Mouse (Mus musculus) midbrain, embryonic 15.5 days (tissue): ENCODE measurements around the gene Gabbr1. TPM values are rescaled to one million over a fixed set of nuclear protein-coding genes. Genes with fewer than 3 reads are reported as not detected.
A peak's percentile ranks its signal among the peaks of the same experiment; 100 is the strongest.

Experiments used
- ATAC-seq: fragments of 200-750 bp; cut with Nextera tagmentation; replicated peaks from 2 replicates; pipeline ENCODE4 v1.8.0; 2017; ENCODE audit warnings: moderate TSS enrichment
- H3K27ac ChIP-seq: fragments of 300-500 bp; sonication (generic); 2 replicates; pipeline ENCODE4 v1.5.1; 2015; ENCODE audit warnings: mild to moderate bottlenecking, inconsistent platforms
- H3K27me3 ChIP-seq: fragments of 300-500 bp; sonication (generic); replicated peaks from 2 replicates; pipeline ENCODE4 v1.6.1; 2015; ENCODE audit warnings: inconsistent platforms
- H3K36me3 ChIP-seq: fragments of 300-500 bp; sonication (generic); replicated peaks from 2 replicates; pipeline ENCODE4 v1.6.1; 2015; ENCODE audit warnings: inconsistent platforms
- H3K4me1 ChIP-seq: fragments of 300-500 bp; sonication (generic); 2 replicates; pipeline ENCODE4 v1.6.1; 2015; ENCODE audit warnings: inconsistent platforms
- H3K4me2 ChIP-seq: fragments of 300-500 bp; sonication (generic); 2 replicates; pipeline ENCODE4 v1.6.1; 2015; ENCODE audit warnings: inconsistent platforms, mild to moderate bottlenecking, moderate library complexity
- H3K4me3 ChIP-seq: fragments of 300-500 bp; sonication (generic); 2 replicates; pipeline ENCODE4 v1.5.1; 2015; ENCODE audit warnings: mild to moderate bottlenecking, inconsistent platforms
- H3K9ac ChIP-seq: fragments of 300-500 bp; sonication (generic); 2 replicates; pipeline ENCODE4 v1.6.1; 2015; ENCODE audit warnings: mild to moderate bottlenecking, inconsistent platforms
- H3K9me3 ChIP-seq: fragments of 300-500 bp; sonication (generic); 2 replicates; pipeline ENCODE4 v1.6.1; 2016; ENCODE audit warnings: inconsistent platforms
- WGBS: fragments of 180-500 bp; shearing (Covaris S2); methylation state at CpG from one replicate; pipeline ENCODE4 v1.1.7; 2015; ENCODE audit warnings: mixed read lengths; 5-methylcytosine and 5-hydroxymethylcytosine counted together
- polyA plus RNA-seq: library from polyadenylated mRNA; unstranded; fragments of >200 nt; fragmentation: Nextera tagmentation; extraction: Ambion mirVana; gene quantifications from 2 replicates; pipeline ENCODE4 v1.2.1, GENCODE M21; 2015

Gene Gabbr1
- polyA plus RNA-seq, 1 experiment from 2014 or later, result 86.4 TPM

GRCm38 (mm10) chr17:37047332-37047976, 1.7 kb downstream of the Gabbr1 start:
- no peak for ATAC-seq
- peak overlapping the region; percentile 77 for H3K4me2 ChIP-seq
- 15% methylated on average over 19 of the region's 19 CpGs for WGBS
- H3K27me3 ChIP-seq, result no peaks in the 10 kb centered on the region
- peak overlapping the region; percentile 94 for H3K9ac ChIP-seq
- no peaks in the 10 kb centered on the region for H3K9me3 ChIP-seq
- peak overlapping the region; percentile 98 for H3K27ac ChIP-seq
- H3K36me3 ChIP-seq, result no peaks in the 10 kb centered on the region
- peak overlapping the region; percentile 93 for H3K4me3 ChIP-seq
- H3K4me1 ChIP-seq, result peaks cover 52% of the 10 kb centered on the region

DNA sequence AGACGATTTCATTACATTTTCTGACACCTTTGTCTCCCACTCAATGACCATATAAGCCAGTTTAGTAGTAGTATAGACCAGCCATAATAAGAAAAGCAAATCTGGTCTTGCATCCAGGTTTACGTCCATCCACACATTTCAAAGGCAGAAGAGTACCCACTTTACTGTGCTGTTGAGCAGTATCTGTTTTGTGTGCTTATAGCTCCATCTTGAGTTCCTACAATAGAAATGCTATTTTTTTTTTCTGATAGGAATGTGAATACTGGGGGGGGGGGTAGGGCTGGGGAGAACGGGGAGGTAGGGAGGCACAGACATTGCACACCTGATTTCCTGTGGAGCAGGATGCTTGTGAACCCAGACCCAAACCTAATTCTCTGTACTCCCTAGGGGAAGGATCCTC, 2.2 kb downstream of the Gabbr1 start:
- Histone ChIP-seq H3K4me2 (peak overlapping the region; percentile 77), H3K4me3 (peak overlapping the region; percentile 93), H3K4me1 (peaks cover 58% of the 10 kb centered on the region), H3K27ac (peak overlapping the region; percentile 98; the same call in 1 of the 2 replicates), H3K9ac (peak overlapping the region; percentile 94), H3K9me3 (no peaks in the 10 kb centered on the region), H3K27me3 (no peaks in the 10 kb centered on the region), H3K36me3 (no peaks in the 10 kb centered on the region)
- ATAC-seq, result no peak
- 21% methylated on average over 3 of the region's 3 CpGs for WGBS

DNA sequence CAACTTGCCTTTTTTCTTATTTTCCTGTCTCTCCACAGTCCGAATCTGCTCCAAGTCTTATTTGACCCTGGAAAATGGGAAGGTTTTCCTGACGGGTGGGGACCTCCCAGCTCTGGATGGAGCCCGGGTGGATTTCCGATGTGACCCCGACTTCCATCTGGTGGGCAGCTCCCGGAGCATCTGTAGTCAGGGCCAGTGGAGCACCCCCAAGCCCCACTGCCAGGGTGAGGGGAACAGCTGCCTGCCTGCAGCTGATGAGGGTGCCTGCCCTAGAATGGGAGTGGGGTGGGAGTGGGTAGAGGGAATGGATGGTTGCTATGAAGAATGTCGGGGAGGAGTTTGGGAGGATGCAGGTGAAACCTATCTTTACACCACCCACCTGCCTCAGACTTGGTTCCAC, 2.6 kb downstream of the Gabbr1 start:
- H3K4me1 ChIP-seq, result peaks cover 61% of the 10 kb centered on the region
- H3K27ac ChIP-seq, result no peak overlapping the region
- peak overlapping the region; percentile 77 for H3K4me2 ChIP-seq
- no peak for ATAC-seq
- H3K4me3 ChIP-seq, result peak overlapping the region; percentile 93
- WGBS, result 57% methylated on average over 7 of the region's 7 CpGs
- no peaks in the 10 kb centered on the region for H3K36me3 ChIP-seq
- H3K9me3 ChIP-seq, result no peaks in the 10 kb centered on the region
- H3K27me3 ChIP-seq, result no peaks in the 10 kb centered on the region
- H3K9ac ChIP-seq, result peak overlapping the region; percentile 48

GRCm38 (mm10) chr17:37049570-37050310, 4.0 kb downstream of the Gabbr1 start:
- 2% methylated on average over 39 of the region's 39 CpGs for WGBS
- ATAC-seq, result peak; percentile 7
- H3K27ac ChIP-seq, result peak overlapping the region; percentile 85
- H3K36me3 ChIP-seq, result 0 out of 2 replicates have a peak, but pooled peaks cover 8% of the 10 kb centered on the region
- H3K4me2 ChIP-seq, result peak overlapping the region; percentile 77
- peaks cover 59% of the 10 kb centered on the region for H3K4me1 ChIP-seq
- no peaks in the 10 kb centered on the region for H3K27me3 ChIP-seq
- peak overlapping the region; percentile 77 for H3K9ac ChIP-seq
- peak overlapping the region; percentile 66 for H3K4me3 ChIP-seq
- H3K9me3 ChIP-seq, result no peaks in the 10 kb centered on the region

DNA sequence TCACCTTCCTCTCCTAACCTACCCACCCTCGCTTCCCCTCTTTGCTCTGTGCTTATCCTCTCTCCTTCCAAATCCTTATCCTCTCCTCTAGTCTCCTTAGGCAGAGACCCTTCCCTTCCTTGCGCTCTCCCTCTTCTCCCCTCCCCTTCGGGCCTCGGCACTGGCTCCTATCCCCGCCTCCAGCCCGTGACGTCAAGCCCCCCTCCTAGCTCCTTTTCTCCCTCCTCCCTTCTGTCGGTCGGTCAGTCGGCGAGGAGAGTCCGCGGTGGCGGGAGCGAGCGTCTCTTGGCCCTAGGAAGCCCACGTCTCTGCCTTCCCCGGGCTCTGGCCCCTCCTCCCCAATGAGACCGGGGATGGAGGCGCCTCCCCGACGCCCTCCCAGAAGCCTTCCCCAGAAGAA, 4.6 kb downstream of the Gabbr1 start:
- peak overlapping the region; percentile 66 for H3K4me3 ChIP-seq
- no peaks in the 10 kb centered on the region for H3K27me3 ChIP-seq
- peak overlapping the region; percentile 77 for H3K9ac ChIP-seq
- H3K27ac ChIP-seq, result peak overlapping the region; percentile 85
- H3K4me1 ChIP-seq, result peaks cover 55% of the 10 kb centered on the region
- H3K9me3 ChIP-seq, result no peaks in the 10 kb centered on the region
- H3K36me3 ChIP-seq, result peaks cover 10% of the 10 kb centered on the region; the same call in 1 of the 2 replicates
- ATAC-seq, result peak; percentile 60
- under 1% methylated on average over 22 of the region's 22 CpGs for WGBS
- H3K4me2 ChIP-seq, result peak overlapping the region; percentile 77

DNA sequence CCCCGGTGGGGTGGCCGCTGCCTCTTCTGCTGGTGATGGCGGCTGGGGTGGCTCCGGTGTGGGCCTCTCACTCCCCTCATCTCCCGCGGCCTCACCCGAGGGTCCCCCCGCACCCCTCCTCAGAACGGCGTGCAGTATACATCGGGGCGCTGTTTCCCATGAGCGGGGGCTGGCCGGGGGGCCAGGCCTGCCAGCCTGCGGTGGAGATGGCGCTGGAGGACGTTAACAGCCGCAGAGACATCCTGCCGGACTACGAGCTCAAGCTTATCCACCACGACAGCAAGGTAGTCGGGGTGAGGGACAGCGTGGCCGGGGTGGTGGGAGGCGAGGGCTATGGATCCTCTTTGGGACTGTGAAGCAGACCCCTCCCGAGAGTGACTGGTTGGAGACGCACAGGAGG, 5.1 kb downstream of the Gabbr1 start:
- H3K9ac ChIP-seq, result peak overlapping the region; percentile 77
- H3K4me1 ChIP-seq, result peaks cover 55% of the 10 kb centered on the region
- no peaks in the 10 kb centered on the region for H3K27me3 ChIP-seq
- peak overlapping the region; percentile 85 for H3K27ac ChIP-seq
- no peaks in the 10 kb centered on the region for H3K9me3 ChIP-seq
- peak; percentile 21 for ATAC-seq
- peaks cover 15% of the 10 kb centered on the region for H3K36me3 ChIP-seq
- peak overlapping the region; percentile 77 for H3K4me2 ChIP-seq
- under 1% methylated on average over 27 of the region's 27 CpGs for WGBS
- peak overlapping the region; percentile 66 for H3K4me3 ChIP-seq

GRCm38 (mm10) chr17:37051745-37052144, 6.0 kb downstream of the Gabbr1 start:
- H3K9ac ChIP-seq, result peak overlapping the region; percentile 77; the same call in 1 of the 2 replicates
- peaks cover 58% of the 10 kb centered on the region for H3K4me1 ChIP-seq
- no peak for ATAC-seq
- WGBS, result 47% methylated on average over 4 of the region's 4 CpGs
- no peaks in the 10 kb centered on the region for H3K9me3 ChIP-seq
- no peak overlapping the region for H3K27ac ChIP-seq
- H3K36me3 ChIP-seq, result peaks cover 22% of the 10 kb centered on the region
- peak overlapping the region; percentile 77 for H3K4me2 ChIP-seq
- no peaks in the 10 kb centered on the region for H3K27me3 ChIP-seq
- peak overlapping the region; percentile 66 for H3K4me3 ChIP-seq

GRCm38 (mm10) chr17:37056957-37057356, 11.2 kb downstream of the Gabbr1 start:
- H3K4me3 ChIP-seq, result no peak overlapping the region
- no peak overlapping the region for H3K27ac ChIP-seq
- no peak overlapping the region for H3K4me2 ChIP-seq
- no peaks in the 10 kb centered on the region for H3K27me3 ChIP-seq
- WGBS, result 63% methylated on average over 6 of the region's 6 CpGs
- H3K9me3 ChIP-seq, result no peaks in the 10 kb centered on the region
- no peak overlapping the region for H3K9ac ChIP-seq
- ATAC-seq, result 0 out of 2 replicates have a peak, but pooled peaks have one; percentile 53
- H3K36me3 ChIP-seq, result peaks cover 42% of the 10 kb centered on the region
- peaks cover 20% of the 10 kb centered on the region for H3K4me1 ChIP-seq

DNA sequence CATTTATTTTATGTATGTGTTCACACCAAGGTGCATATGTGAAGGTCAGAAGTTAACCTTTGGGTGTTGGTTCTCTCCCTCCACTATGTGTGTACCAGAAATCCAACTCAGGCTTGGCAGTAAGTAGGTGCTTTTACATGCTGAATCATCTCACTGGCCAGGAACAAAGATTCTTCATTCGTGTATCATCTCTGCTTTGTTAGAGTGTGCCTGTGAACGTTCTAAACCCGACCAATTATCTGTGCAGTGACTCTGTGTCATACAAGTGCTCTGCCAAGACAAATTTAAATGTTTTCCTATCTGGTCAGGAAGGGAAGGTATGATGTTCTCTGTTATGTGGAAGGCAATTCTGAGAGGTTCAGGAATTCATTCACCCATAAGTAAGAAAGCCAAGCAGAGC, 15.7 kb downstream of the Gabbr1 start:
- H3K4me2 ChIP-seq, result no peak overlapping the region
- 67% methylated on average over 3 of the region's 3 CpGs for WGBS
- H3K9me3 ChIP-seq, result no peaks in the 10 kb centered on the region
- no peaks in the 10 kb centered on the region for H3K27me3 ChIP-seq
- no peak overlapping the region for H3K27ac ChIP-seq
- no peak for ATAC-seq
- peaks cover 6% of the 10 kb centered on the region; the same call in 1 of the 2 replicates for H3K4me1 ChIP-seq
- H3K4me3 ChIP-seq, result no peak overlapping the region
- H3K36me3 ChIP-seq, result peaks cover 49% of the 10 kb centered on the region
- no peak overlapping the region for H3K9ac ChIP-seq

GRCm38 (mm10) chr17:37062101-37062641, 16.4 kb downstream of the Gabbr1 start:
- no peak overlapping the region for H3K4me2 ChIP-seq
- H3K36me3 ChIP-seq, result peaks cover 49% of the 10 kb centered on the region
- no peak overlapping the region for H3K4me3 ChIP-seq
- WGBS, result 73% methylated on average over 10 of the region's 10 CpGs
- H3K27me3 ChIP-seq, result no peaks in the 10 kb centered on the region
- no peaks in the 10 kb centered on the region for H3K4me1 ChIP-seq
- no peaks in the 10 kb centered on the region for H3K9me3 ChIP-seq
- ATAC-seq, result no peak
- H3K27ac ChIP-seq, result 0 out of 2 replicates have a peak overlapping the region, but pooled peaks have one; percentile 13
- H3K9ac ChIP-seq, result no peak overlapping the region

DNA sequence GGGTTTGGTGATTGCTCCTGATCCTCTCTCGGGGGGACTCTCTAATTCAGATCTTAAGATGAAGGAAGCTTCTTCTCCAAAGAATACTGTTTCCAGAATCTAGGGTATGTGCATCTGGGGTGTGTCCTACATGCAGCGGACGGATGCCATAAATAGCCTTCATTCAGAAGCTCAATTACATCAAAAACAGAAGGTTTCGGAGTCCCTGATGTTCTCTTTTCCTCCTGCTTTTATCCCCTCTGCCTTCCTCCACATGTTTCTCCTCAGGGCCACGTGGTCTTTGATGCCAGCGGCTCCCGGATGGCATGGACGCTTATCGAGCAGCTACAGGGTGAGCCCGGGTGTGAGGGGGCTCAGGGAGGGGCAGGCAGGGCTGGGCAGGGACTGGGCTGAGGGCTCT, 17.3 kb downstream of the Gabbr1 start:
- 67% methylated on average over 10 of the region's 10 CpGs for WGBS
- Histone ChIP-seq H3K4me1 (no peaks in the 10 kb centered on the region), H3K4me2 (no peak overlapping the region), H3K9ac (no peak overlapping the region), H3K4me3 (no peak overlapping the region), H3K9me3 (no peaks in the 10 kb centered on the region), H3K27ac (no peak overlapping the region), H3K27me3 (no peaks in the 10 kb centered on the region), H3K36me3 (peaks cover 56% of the 10 kb centered on the region)
- ATAC-seq, result no peak

GRCm38 (mm10) chr17:37063686-37064495, 18.1 kb downstream of the Gabbr1 start:
- 0 out of 2 replicates have a peak, but pooled peaks have one; percentile 22 for ATAC-seq
- Histone ChIP-seq H3K4me2 (no peak overlapping the region), H3K9ac (no peak overlapping the region), H3K36me3 (peaks cover 58% of the 10 kb centered on the region), H3K4me1 (no peaks in the 10 kb centered on the region), H3K27ac (no peak overlapping the region), H3K4me3 (no peak overlapping the region), H3K9me3 (no peaks in the 10 kb centered on the region), H3K27me3 (no peaks in the 10 kb centered on the region)
- WGBS, result 48% methylated on average over 11 of the region's 11 CpGs
